In the genomic region with DNA sequence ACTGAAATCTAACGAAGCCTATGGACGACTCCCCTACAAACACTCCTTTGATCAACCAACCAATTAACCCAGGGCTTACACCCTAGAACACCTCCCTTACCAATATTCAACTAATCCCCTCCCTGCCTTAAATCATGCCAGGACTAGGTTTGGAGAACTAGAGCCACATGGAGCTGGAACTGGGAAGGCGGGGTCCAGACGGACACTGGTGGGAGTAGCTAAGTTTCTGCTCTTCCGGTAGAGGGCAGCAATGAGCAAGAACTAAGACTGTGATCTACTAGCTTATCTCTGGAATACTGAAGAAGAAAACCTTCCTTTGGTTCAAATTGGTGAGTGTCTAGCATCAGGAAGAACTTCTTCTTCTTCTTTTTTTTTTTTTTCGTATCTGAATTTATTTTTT, we compare ENCODE assay signal across 10 mouse cellular contexts. TPM values are rescaled to one million over a fixed set of nuclear protein-coding genes. Genes with fewer than 3 reads are reported as not detected.
A peak's percentile ranks its signal among the peaks of the same experiment; 100 is the strongest.
DNase-seq lines count a peak whose midpoint lies in the region; ATAC-seq lines count a peak whose summit lies in the region.
"Had no signal": no experiment of that assay in that cellular context is flagged by ENCODE, and none has a peak within 500 bp of the region (broad histone marks: within the 10 kb centered on the region; RNA-seq: fewer than 3 reads in every experiment).

No protein-coding gene starts in this region.

- DNase-seq in liver (peak; percentile 50), NIH3T3 (ENCODE audit: low read depth) (peak; percentile 64)
- no peak for DNase-seq in right cerebral cortex, postnatal 36 days (ENCODE audit: low spot score in 2 of 2)
- DNase-seq in cerebellum, postnatal 36 days: no peak
- DNase-seq in natural killer cell, adult 2 months (ENCODE audit: low spot score in 2 of 2): no peak
- DNase-seq: gastrocnemius, postnatal 14 days had no signal

- H3K27me3 ChIP-seq in liver, embryonic 12.5 days (replicated peaks): peaks cover 3% of the 10 kb centered on the region; the same call in 1 of the 2 replicates

- no peaks in the 10 kb centered on the region for H3K36me3 ChIP-seq in liver, embryonic 12.5 days

- H3K27ac ChIP-seq in liver, embryonic 12.5 days: no peak overlapping the region

- H3K4me3 ChIP-seq in liver, embryonic 12.5 days: no peak overlapping the region
- H3K4me3 ChIP-seq: megakaryocyte, embryonic 14.5 days had no signal

- peaks cover 7% of the 10 kb centered on the region for H3K4me1 ChIP-seq in liver, embryonic 12.5 days
- H3K4me1 ChIP-seq: megakaryocyte, embryonic 14.5 days had no signal

- no peaks in the 10 kb centered on the region for H3K9me3 ChIP-seq in liver, embryonic 12.5 days (replicated peaks)

- WGBS in liver, embryonic 12.5 days (ENCODE audit: insufficient replicate concordance): 52% methylated on average over 6 of the region's 6 CpGs

- H3K9ac ChIP-seq in liver, embryonic 12.5 days: no peak overlapping the region

- H3K4me2 ChIP-seq in liver, embryonic 12.5 days: no peak overlapping the region

- ATAC-seq in liver, embryonic 12.5 days: no peak
- ATAC-seq in hematopoietic stem cell, adult 5-6 weeks (replicated peaks in 1 of 2; ENCODE audit: insufficient read depth in 1 of 2, low FRiP score in 2 of 2, low TSS enrichment in 1 of 2, low read depth in 1 of 2, poor library complexity in 2 of 2, severe bottlenecking in 2 of 2): peak; percentile 36 to 46; a peak in 1 of 4 replicates
- ATAC-seq in neutrophil, adult 5-6 weeks (ENCODE audit: extremely low read depth, insufficient number of reproducible peaks, low FRiP score, poor library complexity, severe bottlenecking): 0 out of 2 replicates have a peak, but pooled peaks have one; percentile 13

RNA-seq across cellular contexts. Expression of gene Adpgk, which starts 25.0 kb away (rescaled TPM):
- polyA plus RNA-seq in liver, embryonic 12.5 days (2016; fragmentation: Nextera tagmentation; extraction: Ambion mirVana): 27.4 and 28.8 TPM in 2 replicates
- total RNA-seq in hematopoietic stem cell, adult 5-6 weeks (2017): 61.0 and 95.3 TPM in 2 replicates
- total RNA-seq in neutrophil, adult 5-6 weeks (2017): 54.1 and 58.5 TPM in 2 replicates

Comparison
In these comparisons a context has a peak if more than half of its experiments do, and no peak if none do; other contexts are left out.
1. DNase-seq: peak in liver (single experiment) and NIH3T3 (single experiment); none in right cerebral cortex, postnatal 36 days (0 of 2), cerebellum, postnatal 36 days (0 of 2) and natural killer cell, adult 2 months (0 of 2).